Comparison of ENCODE assay signal across 23 mouse cellular contexts in genomic region chr5:133586492-133586891, GRCm38 (mm10).
DNase-seq lines count a peak whose midpoint lies in the region; ATAC-seq and TF ChIP-seq lines count a peak whose summit lies in the region.
"Had no signal": no experiment of that assay in that cellular context is flagged by ENCODE, and none has a peak within 500 bp of the region (broad histone marks: within the 10 kb centered on the region; RNA-seq: fewer than 3 reads in every experiment).

No protein-coding gene starts in this region.

- H3K4me3 ChIP-seq in layer of hippocampus, adult 2 months, result no peak overlapping the region
- no peak overlapping the region for H3K4me3 ChIP-seq in liver, embryonic 12.5 days
- H3K4me3 ChIP-seq: embryonic facial prominence, embryonic 13.5 days; embryonic facial prominence, embryonic 15.5 days; erythroblast, embryonic 14.5 days; forebrain, embryonic 10.5 days; forebrain, embryonic 12.5 days had no signal

- H3K27me3 ChIP-seq in liver, embryonic 12.5 days (replicated peaks), result no peaks in the 10 kb centered on the region
- H3K27me3 ChIP-seq: embryonic facial prominence, embryonic 13.5 days; embryonic facial prominence, embryonic 15.5 days; forebrain, embryonic 12.5 days had no signal

- no peak for TF ChIP-seq CTCF in layer of hippocampus, adult 2 months (conservative IDR thresholded peaks at IDR 0.05)
- TF ChIP-seq CTCF in brain, embryonic 14.5 days (IDR thresholded peaks at IDR 0.05; ENCODE audit: borderline replicate concordance, extremely low read depth, insufficient read depth, insufficient read length), result no peak

- no peak overlapping the region for H3K9ac ChIP-seq in liver, embryonic 12.5 days
- H3K9ac ChIP-seq: embryonic facial prominence, embryonic 13.5 days; embryonic facial prominence, embryonic 15.5 days; forebrain, embryonic 12.5 days had no signal

- 0 out of 2 replicates have a peak, but pooled peaks cover 4% of the 10 kb centered on the region for H3K9me3 ChIP-seq in liver, embryonic 12.5 days (replicated peaks)
- H3K9me3 ChIP-seq: embryonic facial prominence, embryonic 13.5 days; embryonic facial prominence, embryonic 15.5 days; forebrain, embryonic 10.5 days; forebrain, embryonic 12.5 days had no signal

- DNase-seq in frontal cortex, postnatal 14 days (ENCODE audit: low spot score in 2 of 2), result no peak
- peak; percentile 11 to 15 for DNase-seq in layer of hippocampus, adult 2 months (ENCODE audit: low spot score in 2 of 2)
- no peak for DNase-seq in layer of hippocampus, postnatal 10 days (ENCODE audit: low spot score in 2 of 2)
- DNase-seq in brain, adult 2 months (ENCODE audit: low read depth, low spot score), result peak; percentile 46
- peak; percentile 36 for DNase-seq in brain, embryonic 14.5 days (ENCODE audit: low read depth)
- DNase-seq in spleen, postnatal 10 days (ENCODE audit: low spot score in 2 of 2), result no peak
- DNase-seq: adrenal gland, adult 2 months; adrenal gland, postnatal 10 days; adrenal gland, postnatal 25 days; cerebellum, adult 11 months; cerebellum, adult 9-11 months; cerebellum, postnatal 14 days; cerebellum, postnatal 36 days; embryo, embryonic 11 days had no signal

- H3K27ac ChIP-seq in layer of hippocampus, adult 2 months, result no peak overlapping the region
- no peak overlapping the region for H3K27ac ChIP-seq in liver, embryonic 12.5 days
- H3K27ac ChIP-seq: embryonic facial prominence, embryonic 13.5 days; embryonic facial prominence, embryonic 15.5 days; forebrain, embryonic 10.5 days; forebrain, embryonic 12.5 days had no signal

- H3K4me2 ChIP-seq in liver, embryonic 12.5 days, result no peak overlapping the region
- H3K4me2 ChIP-seq: embryonic facial prominence, embryonic 13.5 days; embryonic facial prominence, embryonic 15.5 days; forebrain, embryonic 12.5 days had no signal

- peak; percentile 79 for ATAC-seq in frontal cortex, adult (ENCODE audit: low TSS enrichment)
- ATAC-seq in liver, embryonic 12.5 days, result no peak
- ATAC-seq: forebrain, embryonic 14.5 days; forebrain, embryonic 16.5 days had no signal

- no peak for TF ChIP-seq POLR2A in brain, embryonic 14.5 days (IDR thresholded peaks at IDR 0.05; ENCODE audit: borderline replicate concordance, extremely low read depth, insufficient read depth, insufficient read length, poor library complexity, severe bottlenecking)

- H3K36me3 ChIP-seq in liver, embryonic 12.5 days, result no peaks in the 10 kb centered on the region
- H3K36me3 ChIP-seq: embryonic facial prominence, embryonic 13.5 days; embryonic facial prominence, embryonic 15.5 days; forebrain, embryonic 10.5 days; forebrain, embryonic 12.5 days had no signal

- no peaks in the 10 kb centered on the region for H3K4me1 ChIP-seq in liver, embryonic 12.5 days
- H3K4me1 ChIP-seq: embryonic facial prominence, embryonic 13.5 days; embryonic facial prominence, embryonic 15.5 days; forebrain, embryonic 10.5 days; forebrain, embryonic 12.5 days had no signal

Comparison
In these comparisons a context has a peak if more than half of its experiments do, and no peak if none do; other contexts are left out.
1. DNase-seq: peak in layer of hippocampus, adult 2 months (2 of 2), brain, adult 2 months (single experiment) and brain, embryonic 14.5 days (single experiment); none in frontal cortex, postnatal 14 days (0 of 2), layer of hippocampus, postnatal 10 days (0 of 2) and spleen, postnatal 10 days (0 of 2).